Mouse (Mus musculus): Measurements from ENCODE around the gene 1190007I07Rik. TPM values are rescaled to one million over a fixed set of nuclear protein-coding genes. Genes with fewer than 3 reads are reported as not detected.

The 1190007I07Rik gene
- polyA plus RNA-seq, 1 experiment from 2014 or later, result 41.2 TPM

- Histone ChIP-seq H3K4me1 (ENCODE audit: control insufficient read depth, insufficient read depth, low read length) (no peaks in the 10 kb centered on the region), H3K4me2 (ENCODE audit: low read depth, low read length) (no peak overlapping the region), H3K27me3 (ENCODE audit: control insufficient read depth, insufficient read depth, low read length) (no peaks in the 10 kb centered on the region), H3K9ac (replicated peaks; ENCODE audit: low read length) (no peak overlapping the region), H3K9me3 (replicated peaks; ENCODE audit: control insufficient read depth, low read length) (no peaks in the 10 kb centered on the region), H3K4me3 (ENCODE audit: low read depth, low read length) (no peak overlapping the region), H3K36me3 (replicated peaks; ENCODE audit: control insufficient read depth, insufficient read depth, low read depth, low read length) (no peaks in the 10 kb centered on the region), H3K27ac (replicated peaks; ENCODE audit: low read depth, low read length) (no peak overlapping the region)
- no peak for ATAC-seq (replicated peaks; ENCODE audit: insufficient number of reproducible peaks, low FRiP score, low TSS enrichment, low read depth)
- WGBS, result 75% methylated on average over 3 of the region's 3 CpGs
- DNase-seq (ENCODE audit: low spot score), result no peak
Measured at GRCm38 (mm10) chr10:82654581-82654980, 31.6 kb upstream of the 1190007I07Rik start.

GRCm38 (mm10) chr10:82652625-82653024 lies 29.6 kb upstream of the 1190007I07Rik start:
- H3K27ac ChIP-seq (replicated peaks; ENCODE audit: low read depth, low read length), result no peak overlapping the region
- peaks cover 2% of the 10 kb centered on the region; the same call in 1 of the 2 replicates for H3K36me3 ChIP-seq (replicated peaks; ENCODE audit: control insufficient read depth, insufficient read depth, low read depth, low read length)
- no peak overlapping the region for H3K9ac ChIP-seq (replicated peaks; ENCODE audit: low read length)
- H3K4me2 ChIP-seq (ENCODE audit: low read depth, low read length), result no peak overlapping the region
- no peak for ATAC-seq (replicated peaks; ENCODE audit: insufficient number of reproducible peaks, low FRiP score, low TSS enrichment, low read depth)
- H3K4me3 ChIP-seq (ENCODE audit: low read depth, low read length), result no peak overlapping the region
- WGBS, result 72% methylated on average over 5 of the region's 5 CpGs
- DNase-seq (ENCODE audit: low spot score), result no peak
- no peaks in the 10 kb centered on the region for H3K9me3 ChIP-seq (replicated peaks; ENCODE audit: control insufficient read depth, low read length)
- H3K27me3 ChIP-seq (ENCODE audit: control insufficient read depth, insufficient read depth, low read length), result no peaks in the 10 kb centered on the region
- no peaks in the 10 kb centered on the region for H3K4me1 ChIP-seq (ENCODE audit: control insufficient read depth, insufficient read depth, low read length)

GRCm38 (mm10) chr10:82651221-82651620 lies 28.2 kb upstream of the 1190007I07Rik start:
- 91% methylated on average over 5 of the region's 5 CpGs for WGBS
- peaks cover 2% of the 10 kb centered on the region; the same call in 1 of the 2 replicates for H3K36me3 ChIP-seq (replicated peaks; ENCODE audit: control insufficient read depth, insufficient read depth, low read depth, low read length)
- no peaks in the 10 kb centered on the region for H3K9me3 ChIP-seq (replicated peaks; ENCODE audit: control insufficient read depth, low read length)
- H3K27me3 ChIP-seq (ENCODE audit: control insufficient read depth, insufficient read depth, low read length), result no peaks in the 10 kb centered on the region
- H3K4me3 ChIP-seq (ENCODE audit: low read depth, low read length), result no peak overlapping the region
- H3K4me1 ChIP-seq (ENCODE audit: control insufficient read depth, insufficient read depth, low read length), result no peaks in the 10 kb centered on the region
- H3K9ac ChIP-seq (replicated peaks; ENCODE audit: low read length), result no peak overlapping the region
- DNase-seq (ENCODE audit: low spot score) (no peak), ATAC-seq (replicated peaks; ENCODE audit: insufficient number of reproducible peaks, low FRiP score, low TSS enrichment, low read depth) (no peak)
- no peak overlapping the region for H3K4me2 ChIP-seq (ENCODE audit: low read depth, low read length)
- H3K27ac ChIP-seq (replicated peaks; ENCODE audit: low read depth, low read length), result no peak overlapping the region

DNA sequence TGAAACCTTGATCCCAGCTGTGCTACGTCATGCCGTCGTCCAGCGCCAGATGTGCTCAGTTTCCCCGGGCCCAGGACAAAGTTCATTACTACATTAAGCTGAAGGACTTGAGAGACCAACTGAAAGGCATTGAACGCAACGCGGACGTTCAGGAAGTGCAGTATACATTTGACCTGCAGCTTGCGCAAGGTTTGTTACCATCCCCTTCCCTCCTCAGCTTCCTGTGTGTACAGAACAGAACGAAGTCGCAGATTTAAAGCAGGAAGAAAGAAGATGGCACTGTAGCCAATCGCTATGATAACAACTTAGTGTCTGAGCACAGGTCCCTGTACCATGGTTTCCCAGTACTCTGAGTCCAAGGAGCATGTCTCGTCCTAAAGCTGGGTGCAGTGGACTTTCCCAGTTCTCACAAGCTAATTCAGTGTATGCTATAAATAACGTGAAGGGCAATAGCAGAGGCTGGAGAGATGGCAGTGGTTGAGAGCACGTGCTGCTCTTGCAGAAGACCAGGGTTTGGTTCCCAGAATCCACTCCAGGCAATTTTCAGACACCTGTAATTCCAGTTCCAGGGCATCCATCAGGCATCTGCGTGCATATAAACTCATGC lies 24.3 kb upstream of the 1190007I07Rik start:
- no peak for DNase-seq (ENCODE audit: low spot score)
- Histone ChIP-seq H3K9me3 (replicated peaks; ENCODE audit: control insufficient read depth, low read length) (no peaks in the 10 kb centered on the region), H3K36me3 (replicated peaks; ENCODE audit: control insufficient read depth, insufficient read depth, low read depth, low read length) (peaks cover 11% of the 10 kb centered on the region)

DNA sequence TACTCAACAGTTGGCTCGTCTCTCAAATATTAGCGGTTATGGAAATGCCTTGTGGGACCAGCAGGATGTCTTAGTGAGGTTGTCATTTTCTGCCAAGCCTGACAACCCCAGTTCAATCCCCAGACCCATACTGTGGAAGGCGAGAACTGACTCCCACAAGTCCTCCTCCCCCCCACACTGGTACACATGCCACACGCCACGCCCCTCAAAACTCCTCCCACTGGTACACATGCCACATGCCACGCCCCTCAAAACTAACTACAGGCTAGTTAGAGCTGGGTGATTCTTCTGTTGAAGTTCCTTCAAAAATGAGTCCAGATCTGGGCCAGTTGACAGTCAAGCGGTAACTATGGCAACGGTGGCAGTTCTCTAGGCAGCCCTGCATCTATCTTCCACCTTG lies 23.1 kb upstream of the 1190007I07Rik start:
- ATAC-seq (replicated peaks; ENCODE audit: insufficient number of reproducible peaks, low FRiP score, low TSS enrichment, low read depth) (no peak), DNase-seq (ENCODE audit: low spot score) (no peak)
- H3K9me3 ChIP-seq (replicated peaks; ENCODE audit: control insufficient read depth, low read length), result no peaks in the 10 kb centered on the region
- no peak overlapping the region for H3K4me3 ChIP-seq (ENCODE audit: low read depth, low read length)
- no peaks in the 10 kb centered on the region for H3K4me1 ChIP-seq (ENCODE audit: control insufficient read depth, insufficient read depth, low read length)
- no peak overlapping the region for H3K27ac ChIP-seq (replicated peaks; ENCODE audit: low read depth, low read length)
- no peak overlapping the region for H3K9ac ChIP-seq (replicated peaks; ENCODE audit: low read length)
- 91% methylated on average over 8 of the region's 8 CpGs for WGBS
- H3K4me2 ChIP-seq (ENCODE audit: low read depth, low read length), result no peak overlapping the region
- no peaks in the 10 kb centered on the region for H3K27me3 ChIP-seq (ENCODE audit: control insufficient read depth, insufficient read depth, low read length)
- H3K36me3 ChIP-seq (replicated peaks; ENCODE audit: control insufficient read depth, insufficient read depth, low read depth, low read length), result peaks cover 11% of the 10 kb centered on the region

More for the DNA sequence above, 24.3 kb upstream of the 1190007I07Rik start:
- Histone ChIP-seq H3K4me3 (ENCODE audit: low read depth, low read length) (no peak overlapping the region), H3K4me1 (ENCODE audit: control insufficient read depth, insufficient read depth, low read length) (no peaks in the 10 kb centered on the region), H3K9ac (replicated peaks; ENCODE audit: low read length) (no peak overlapping the region), H3K27me3 (ENCODE audit: control insufficient read depth, insufficient read depth, low read length) (no peaks in the 10 kb centered on the region), H3K4me2 (ENCODE audit: low read depth, low read length) (no peak overlapping the region), H3K27ac (replicated peaks; ENCODE audit: low read depth, low read length) (no peak overlapping the region)
- 95% methylated on average over 17 of the region's 17 CpGs for WGBS
- ATAC-seq (replicated peaks; ENCODE audit: insufficient number of reproducible peaks, low FRiP score, low TSS enrichment, low read depth), result no peak

GRCm38 (mm10) chr10:82641481-82641880 lies 18.5 kb upstream of the 1190007I07Rik start:
- ATAC-seq (replicated peaks; ENCODE audit: insufficient number of reproducible peaks, low FRiP score, low TSS enrichment, low read depth) (no peak), DNase-seq (ENCODE audit: low spot score) (no peak)
- Histone ChIP-seq H3K4me2 (ENCODE audit: low read depth, low read length) (no peak overlapping the region), H3K27ac (replicated peaks; ENCODE audit: low read depth, low read length) (no peak overlapping the region), H3K9ac (replicated peaks; ENCODE audit: low read length) (no peak overlapping the region), H3K4me1 (ENCODE audit: control insufficient read depth, insufficient read depth, low read length) (no peaks in the 10 kb centered on the region), H3K4me3 (ENCODE audit: low read depth, low read length) (no peak overlapping the region), H3K9me3 (replicated peaks; ENCODE audit: control insufficient read depth, low read length) (no peaks in the 10 kb centered on the region), H3K27me3 (ENCODE audit: control insufficient read depth, insufficient read depth, low read length) (no peaks in the 10 kb centered on the region), H3K36me3 (replicated peaks; ENCODE audit: control insufficient read depth, insufficient read depth, low read depth, low read length) (peaks cover 16% of the 10 kb centered on the region)
- WGBS, result 97% methylated on average over 9 of the region's 9 CpGs

DNA sequence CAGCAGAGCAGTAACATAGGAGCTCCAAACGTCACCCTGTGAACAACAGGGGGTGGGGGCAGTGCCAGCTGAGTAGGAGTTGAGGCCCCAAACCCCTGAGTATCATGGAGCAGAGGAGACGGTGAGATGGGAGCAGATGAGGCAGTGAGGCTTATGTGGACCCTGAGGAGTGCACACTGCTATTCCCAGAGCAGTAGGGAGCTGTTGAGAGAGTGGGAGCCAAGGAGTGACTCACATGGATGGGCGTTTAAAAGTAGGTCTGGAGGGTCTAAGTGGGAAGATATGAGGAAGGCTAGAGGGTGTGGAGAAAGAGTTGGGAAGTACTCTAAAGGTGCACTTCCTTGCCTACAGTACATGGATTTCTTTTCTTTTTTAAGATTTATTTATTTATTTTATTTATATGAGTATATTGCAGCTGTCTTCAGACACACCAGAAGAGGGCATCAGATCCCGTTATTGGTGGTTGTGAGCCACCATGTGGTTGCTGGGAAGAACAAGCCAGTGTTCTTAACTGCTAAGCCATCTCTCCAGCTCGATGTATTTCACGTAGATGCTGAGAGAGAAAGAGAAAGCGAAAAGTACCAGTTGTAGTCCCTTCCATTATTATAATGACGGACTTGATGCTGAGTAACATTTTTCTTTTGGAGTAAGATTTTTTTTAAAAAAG lies 16.1 kb upstream of the 1190007I07Rik start:
- no peak overlapping the region for H3K4me2 ChIP-seq (ENCODE audit: low read depth, low read length)
- H3K36me3 ChIP-seq (replicated peaks; ENCODE audit: control insufficient read depth, insufficient read depth, low read depth, low read length), result peaks cover 12% of the 10 kb centered on the region
- H3K4me1 ChIP-seq (ENCODE audit: control insufficient read depth, insufficient read depth, low read length), result no peaks in the 10 kb centered on the region
- H3K27me3 ChIP-seq (ENCODE audit: control insufficient read depth, insufficient read depth, low read length), result no peaks in the 10 kb centered on the region
- no peak overlapping the region for H3K4me3 ChIP-seq (ENCODE audit: low read depth, low read length)
- no peak for DNase-seq (ENCODE audit: low spot score)
- H3K9me3 ChIP-seq (replicated peaks; ENCODE audit: control insufficient read depth, low read length), result no peaks in the 10 kb centered on the region
- whole genome bisulfite sequencing, result 91% methylated on average over 8 of the region's 8 CpGs
- no peak overlapping the region for H3K27ac ChIP-seq (replicated peaks; ENCODE audit: low read depth, low read length)
- H3K9ac ChIP-seq (replicated peaks; ENCODE audit: low read length), result no peak overlapping the region
- no peak for ATAC-seq (replicated peaks; ENCODE audit: insufficient number of reproducible peaks, low FRiP score, low TSS enrichment, low read depth)

- no peak for DNase-seq (ENCODE audit: low spot score)
- Histone ChIP-seq H3K4me1 (ENCODE audit: control insufficient read depth, insufficient read depth, low read length) (no peaks in the 10 kb centered on the region), H3K27me3 (ENCODE audit: control insufficient read depth, insufficient read depth, low read length) (no peaks in the 10 kb centered on the region), H3K27ac (replicated peaks; ENCODE audit: low read depth, low read length) (no peak overlapping the region), H3K9me3 (replicated peaks; ENCODE audit: control insufficient read depth, low read length) (no peaks in the 10 kb centered on the region), H3K4me2 (ENCODE audit: low read depth, low read length) (no peak overlapping the region), H3K9ac (replicated peaks; ENCODE audit: low read length) (no peak overlapping the region), H3K4me3 (ENCODE audit: low read depth, low read length) (no peak overlapping the region), H3K36me3 (replicated peaks; ENCODE audit: control insufficient read depth, insufficient read depth, low read depth, low read length) (peaks cover 6% of the 10 kb centered on the region)
- ATAC-seq (replicated peaks; ENCODE audit: insufficient number of reproducible peaks, low FRiP score, low TSS enrichment, low read depth), result no peak
- 94% methylated on average over 3 of the region's 3 CpGs for WGBS
Measured at GRCm38 (mm10) chr10:82636321-82636720, 13.3 kb upstream of the 1190007I07Rik start.
